Mouse (Mus musculus): ENCODE measurements around the gene Kcnh8.

The Kcnh8 gene
- long read RNA-seq, experiment 1 = 0 reads
- long read RNA-seq, experiment 2 = 0 reads

DNA sequence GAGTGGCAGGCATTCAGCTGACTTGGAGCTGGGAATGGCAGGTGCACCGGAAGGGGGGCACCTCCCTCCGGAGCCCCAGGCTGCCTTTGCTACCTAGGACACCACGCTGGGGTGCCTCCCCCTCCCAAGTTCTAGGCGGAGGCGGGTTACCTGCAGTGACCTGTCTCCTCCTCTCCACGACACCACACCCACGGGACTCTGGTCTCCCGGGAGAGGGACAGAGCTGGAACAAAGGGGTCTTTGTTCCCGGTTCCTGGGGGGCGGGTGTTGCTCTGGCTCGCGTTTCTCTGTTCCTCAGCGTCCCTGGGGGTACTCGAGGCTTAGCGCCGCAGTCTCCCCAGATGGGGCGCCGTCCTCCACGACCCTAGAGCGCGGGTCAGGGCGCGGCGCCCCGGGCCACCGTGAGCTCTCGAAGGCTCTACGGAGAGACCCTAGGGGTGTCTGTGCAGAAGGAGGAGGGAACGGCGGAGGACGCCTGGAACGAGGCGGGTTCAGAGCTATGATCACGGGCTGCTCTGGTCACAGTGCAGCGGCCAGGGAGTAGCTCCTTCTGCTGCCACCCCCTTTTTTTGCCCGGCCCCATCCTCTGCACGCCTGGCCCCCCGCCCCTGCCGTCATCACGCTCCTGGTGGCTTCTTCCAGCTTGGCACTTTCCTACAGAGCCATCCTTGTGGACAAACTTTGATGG, at the start of gene Kcnh8:
Gene Kcnh8 (plus strand): TSS at position 617 of the 688 bp plus-strand sequence.
- intact Hi-C loops (cut with DNase I) = no loop called here

DNA sequence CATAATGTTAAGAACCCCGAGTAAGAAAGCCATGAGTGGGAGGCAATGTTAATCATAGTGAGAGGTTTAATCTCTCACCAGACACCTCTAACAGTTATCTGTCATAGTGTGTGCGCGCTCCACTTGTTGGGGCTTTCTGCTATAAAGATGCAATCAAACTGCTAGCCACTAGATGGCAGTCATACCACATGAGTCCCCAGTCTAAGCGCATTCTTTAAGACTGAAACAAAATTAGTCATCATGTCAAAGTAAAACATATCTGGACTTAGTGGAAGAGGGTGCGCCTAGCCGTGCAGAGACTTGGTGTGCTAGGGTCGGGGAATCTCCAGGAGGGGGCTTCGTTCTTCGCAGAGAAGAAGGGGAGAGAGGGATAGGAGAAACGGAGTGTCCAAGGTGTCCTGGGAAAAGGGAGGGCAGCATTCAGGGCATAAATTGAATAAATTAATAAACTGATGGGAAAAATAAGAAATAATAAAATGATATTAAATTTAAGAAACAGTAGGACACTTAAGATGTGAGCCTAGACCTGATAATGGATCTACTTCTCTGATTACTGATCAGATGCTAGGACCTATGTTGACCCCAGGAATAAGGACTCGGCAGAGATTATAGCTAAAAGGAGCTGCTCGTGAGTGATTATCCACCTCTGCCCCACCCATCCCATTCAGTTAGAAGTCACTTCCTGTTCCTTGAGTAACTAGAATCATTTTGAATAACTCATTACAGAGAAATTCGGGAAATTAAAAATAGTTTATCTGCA, 42.4 kb upstream of the Kcnh8 start:
- intact Hi-C loops (cut with DNase I) = loop anchor here (1.0 kb wide), 1 partner anchor 828 kb away; no protein-coding TSS in a partner anchor

- intact Hi-C loops (cut with DNase I) = no loop called here
These were observed 36.9 kb upstream of the Kcnh8 start for GRCm38 (mm10) chr17:52565467-52566155.

GRCm38 (mm10) chr17:52569584-52570270, 32.8 kb upstream of the Kcnh8 start:
- intact Hi-C loops (cut with DNase I) = no loop called here

- intact Hi-C loops (cut with DNase I) = no loop called here
These were observed 30.3 kb upstream of the Kcnh8 start for GRCm38 (mm10) chr17:52572229-52572628.

GRCm38 (mm10) chr17:52591503-52592194, 10.9 kb upstream of the Kcnh8 start:
- intact Hi-C loops (cut with DNase I) = no loop called here

- intact Hi-C loops (cut with DNase I) = no loop called here
These were observed 3.4 kb upstream of the Kcnh8 start for GRCm38 (mm10) chr17:52599141-52599540.

DNA sequence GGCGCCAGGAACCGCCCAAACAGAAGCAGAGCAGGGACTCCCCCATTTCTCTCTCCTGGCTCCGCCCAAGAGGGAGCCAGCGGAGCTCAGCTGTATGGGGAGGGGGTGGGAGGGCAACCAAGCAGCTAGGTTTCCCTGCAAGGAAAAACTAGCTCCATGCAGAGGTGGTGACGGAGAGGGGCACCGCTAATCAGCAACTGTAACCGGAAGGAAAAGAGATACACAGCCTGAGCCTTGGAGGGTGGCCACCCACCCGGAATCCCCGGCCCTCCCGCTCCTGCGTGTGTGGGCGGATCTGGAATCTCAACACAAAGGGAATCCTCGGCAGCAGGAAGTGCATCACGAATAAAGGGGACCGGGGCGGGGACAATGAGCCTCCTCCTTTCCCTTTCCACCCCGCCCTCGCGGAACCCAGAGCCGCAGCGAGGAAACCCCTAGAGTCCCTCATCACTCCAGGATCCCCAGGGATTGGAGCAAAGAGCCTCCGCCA, 1.6 kb upstream of the Kcnh8 start:
- intact Hi-C loops (cut with DNase I) = no loop called here

DNA sequence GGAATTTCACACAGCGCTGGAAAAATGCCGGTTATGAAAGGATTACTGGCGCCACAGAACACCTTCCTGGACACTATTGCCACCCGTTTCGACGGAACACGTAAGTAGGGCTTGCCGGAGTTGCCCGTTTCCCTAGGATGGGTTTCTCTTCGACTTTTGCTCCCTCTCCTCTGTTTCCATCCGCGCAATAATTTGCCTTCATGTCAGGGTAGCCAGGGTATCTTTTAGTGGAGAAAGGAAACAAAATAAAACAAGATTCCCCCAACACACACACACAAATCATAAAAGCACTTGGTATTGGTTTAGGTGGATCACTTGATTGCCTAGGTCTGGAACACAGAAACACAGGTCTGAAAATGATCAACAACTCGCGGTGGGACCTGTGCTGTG, 267 bp downstream of the Kcnh8 start:
- intact Hi-C loops (cut with DNase I) = no loop called here

DNA sequence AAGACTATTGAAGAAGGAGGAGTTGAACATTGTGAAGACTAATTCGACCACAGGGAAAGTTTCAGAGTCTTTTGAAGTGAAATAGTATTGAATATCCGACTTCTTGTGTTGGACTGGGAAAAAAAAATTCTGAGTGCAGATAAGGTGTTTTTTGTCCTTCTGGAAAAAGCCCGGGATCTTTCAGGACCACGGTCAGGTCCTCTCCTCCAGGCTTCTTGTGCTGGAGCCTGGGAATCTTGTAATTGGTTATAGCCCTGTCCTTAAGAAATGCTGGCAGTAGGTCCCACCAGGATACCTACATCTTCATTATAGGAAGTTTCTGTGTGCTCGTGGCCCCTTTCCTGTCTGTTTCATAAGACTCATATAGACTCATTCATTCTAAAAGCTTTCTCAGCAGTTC, 902 bp downstream of the Kcnh8 start:
- intact Hi-C loops (cut with DNase I) = no loop called here

DNA sequence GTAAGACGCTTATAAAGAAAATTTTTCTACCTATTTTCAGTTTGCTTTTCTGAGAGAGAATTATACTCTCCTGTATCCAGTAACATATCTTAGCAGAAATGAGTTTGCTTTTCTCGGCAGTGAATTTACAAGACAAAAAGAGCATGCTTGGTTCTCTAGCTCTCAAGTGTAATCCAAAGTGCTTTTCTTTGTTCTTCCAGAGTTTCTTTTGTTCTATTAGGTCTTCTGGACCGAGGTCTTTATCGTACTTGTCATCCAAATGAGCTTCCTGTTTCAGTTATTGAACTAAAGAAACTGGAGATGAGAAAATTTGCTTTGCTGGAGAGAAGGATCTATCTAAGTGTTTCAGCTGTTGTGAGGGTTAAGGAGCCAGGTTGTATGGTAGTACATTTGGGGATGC, 8.9 kb downstream of the Kcnh8 start:
- intact Hi-C loops (cut with DNase I) = no loop called here

- intact Hi-C loops (cut with DNase I) = no loop called here
These were observed 46.7 kb downstream of the Kcnh8 start for GRCm38 (mm10) chr17:52649186-52649585.

DNA sequence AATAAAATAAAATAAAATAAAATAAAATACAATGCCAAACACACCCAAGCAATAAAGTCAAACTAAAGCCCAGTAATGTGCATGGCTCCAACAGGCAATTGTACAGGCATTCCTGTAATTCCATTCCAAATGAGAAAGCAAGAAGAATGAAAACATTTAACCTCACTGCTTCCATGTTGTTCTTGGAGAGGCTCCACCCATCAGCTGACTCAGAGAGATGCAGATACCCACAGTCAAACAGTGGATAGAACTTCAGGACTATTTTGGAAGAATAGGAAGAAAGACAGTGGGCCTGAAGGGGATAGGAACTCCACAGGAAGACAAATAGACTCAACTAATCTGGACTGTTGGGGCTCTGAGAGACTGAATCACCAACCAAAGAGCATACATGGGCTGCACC, 89.5 kb downstream of the Kcnh8 start:
- intact Hi-C loops (cut with DNase I) = no loop called here

DNA sequence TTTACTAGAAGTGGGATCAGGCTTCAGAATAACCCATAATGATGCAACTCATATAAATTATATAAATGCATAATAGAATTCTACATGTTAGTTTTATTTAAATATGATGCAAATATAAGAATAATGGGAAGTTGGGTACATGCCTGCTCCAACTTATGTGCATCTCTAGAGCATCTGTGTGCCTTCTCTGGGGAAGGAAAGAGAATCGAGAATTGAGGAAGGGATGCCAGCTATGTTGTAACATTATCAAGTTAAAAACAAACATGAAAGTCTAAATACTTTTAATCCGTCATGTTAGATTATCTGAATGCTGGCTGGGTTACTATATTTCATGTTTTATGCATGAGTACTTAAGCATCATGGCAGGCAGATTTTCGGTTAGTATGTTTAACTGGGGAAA, 99.4 kb downstream of the Kcnh8 start:
- intact Hi-C loops (cut with DNase I) = no loop called here

DNA sequence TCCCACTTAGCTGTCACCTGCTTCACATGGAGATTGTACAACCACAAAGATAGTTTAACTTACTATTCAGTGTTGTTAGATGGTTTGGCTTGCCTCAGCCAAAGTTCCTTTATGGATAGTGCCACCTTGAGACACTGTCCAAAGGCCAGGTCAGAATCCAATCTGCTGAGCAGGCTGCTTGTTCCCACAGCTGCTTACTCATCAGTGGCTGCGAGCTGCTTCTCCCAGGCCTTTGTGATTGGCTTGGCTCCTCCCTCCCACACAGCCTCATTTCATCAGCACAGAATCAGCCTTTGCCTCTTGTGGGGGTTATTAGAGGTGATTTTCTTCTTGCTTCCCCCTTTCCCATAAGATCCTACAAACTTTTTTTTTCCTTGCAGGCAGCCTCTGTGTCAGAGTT, 109.8 kb downstream of the Kcnh8 start:
- intact Hi-C loops (cut with DNase I) = no loop called here

- intact Hi-C loops (cut with DNase I) = no loop called here
These were observed 119.7 kb downstream of the Kcnh8 start for GRCm38 (mm10) chr17:52722214-52722613.

DNA sequence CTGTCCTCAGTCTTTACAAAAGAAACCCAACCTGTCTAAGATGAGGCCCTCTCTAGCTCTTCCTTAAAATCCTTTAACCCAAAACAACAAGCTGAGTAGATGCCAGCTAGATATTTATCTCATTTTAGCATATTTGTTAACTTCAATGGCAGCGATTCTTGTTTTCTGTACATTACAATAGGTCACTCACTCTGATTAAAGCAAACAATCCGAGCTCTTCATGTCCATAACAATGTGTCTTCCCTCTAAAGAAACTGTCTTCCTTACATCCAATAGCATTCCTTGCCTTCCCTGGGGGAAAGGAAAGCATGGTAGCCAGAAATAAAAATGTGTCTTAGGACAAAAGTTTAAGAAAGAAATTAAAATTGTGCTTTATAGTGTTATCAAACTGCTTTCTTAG, 126.3 kb downstream of the Kcnh8 start:
- intact Hi-C loops (cut with DNase I) = no loop called here

DNA sequence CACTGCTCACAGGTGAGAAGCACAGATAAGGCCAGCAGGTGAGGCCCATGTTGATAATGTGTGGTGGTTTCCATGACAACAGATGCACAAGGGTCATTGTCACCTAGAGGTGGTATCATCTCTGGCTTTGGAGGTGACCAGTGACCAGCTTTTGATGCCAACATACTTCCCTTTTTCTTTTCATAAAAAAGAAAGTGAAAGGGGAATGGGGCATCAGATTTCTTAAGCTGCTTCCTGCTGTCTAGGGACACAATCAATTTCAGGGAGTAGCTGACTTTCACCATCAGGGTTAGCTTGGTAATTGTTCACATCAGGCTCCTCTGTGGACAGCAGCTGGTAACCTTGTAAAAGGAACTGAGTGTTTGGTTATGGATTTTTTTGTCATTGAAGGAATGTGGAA, 135.9 kb downstream of the Kcnh8 start:
- intact Hi-C loops (cut with DNase I) = no loop called here

DNA sequence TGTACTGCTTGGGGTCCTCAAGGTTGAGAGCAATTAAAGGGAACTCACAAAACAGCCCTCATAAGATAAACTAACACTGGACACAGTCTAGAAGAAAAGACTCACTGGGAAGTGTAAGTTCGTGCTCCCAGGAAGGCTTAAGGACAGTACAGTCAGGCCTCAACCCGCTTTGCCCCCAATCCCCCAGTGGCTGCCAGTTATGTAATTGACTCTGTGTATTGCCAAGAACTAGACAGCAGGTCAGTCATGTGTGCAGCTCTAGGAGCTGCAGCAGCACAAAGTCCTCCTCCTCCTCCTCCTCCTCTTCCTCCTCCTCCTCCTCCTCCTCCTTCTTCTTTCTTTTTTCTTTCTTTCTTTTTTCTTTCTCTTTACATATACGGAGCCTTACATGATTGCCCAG, 185.6 kb downstream of the Kcnh8 start:
- intact Hi-C loops (cut with DNase I) = no loop called here

- intact Hi-C loops (cut with DNase I) = no loop called here
These were observed 202.0 kb downstream of the Kcnh8 start for GRCm38 (mm10) chr17:52804463-52804862.

DNA sequence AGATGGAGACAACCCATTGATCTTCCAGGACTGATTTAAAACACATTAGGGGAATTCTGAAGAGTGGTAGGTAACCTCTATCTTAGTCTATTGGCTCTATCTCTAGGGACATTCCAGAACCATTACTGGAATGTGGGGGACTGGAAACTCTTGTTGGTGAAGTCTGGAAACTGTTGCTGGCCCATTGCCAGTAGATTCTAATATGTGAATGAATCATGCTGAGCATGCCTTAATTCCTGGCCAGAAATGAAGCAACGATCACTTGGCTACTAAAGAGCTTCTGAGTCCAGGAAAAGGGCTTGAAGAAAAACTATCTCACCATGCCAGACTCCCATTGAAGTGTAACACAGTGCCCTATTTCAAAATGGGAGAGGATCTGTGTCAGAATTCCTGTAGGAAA, 208.3 kb downstream of the Kcnh8 start:
- intact Hi-C loops (cut with DNase I) = no loop called here

All from adrenal gland (tissue).